Mouse (Mus musculus): Measurements from ENCODE around the gene Ttyh1. TPM values are rescaled to one million over a fixed set of nuclear protein-coding genes. Genes with fewer than 3 reads are reported as not detected.
A peak's percentile ranks its signal among the peaks of the same experiment; 100 is the strongest.

Ttyh1 gene
- polyA plus RNA-seq, 1 experiment, result 3.0 TPM

DNA sequence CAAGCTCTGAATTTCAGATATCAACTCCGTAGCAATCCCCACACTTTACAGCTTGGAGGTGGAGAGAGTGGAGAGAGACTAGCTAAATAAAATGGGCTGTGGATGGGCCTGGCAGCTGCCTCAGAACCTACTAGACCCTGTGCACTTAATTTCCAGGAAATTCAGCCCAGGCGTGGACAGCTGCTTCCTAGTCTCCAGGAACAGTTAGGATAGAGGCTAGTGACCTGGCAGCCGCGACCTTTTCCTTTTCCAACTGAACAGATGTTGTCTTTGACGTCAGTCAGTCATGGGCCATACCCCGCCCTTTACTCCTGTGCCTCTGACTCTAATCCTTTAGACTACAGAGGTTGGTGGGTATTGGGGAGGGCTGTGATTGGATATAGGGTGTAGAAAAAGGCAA, 9.7 kb downstream of the Ttyh1 start:
- 38% methylated on average over 6 of the region's 6 CpGs for WGBS

DNA sequence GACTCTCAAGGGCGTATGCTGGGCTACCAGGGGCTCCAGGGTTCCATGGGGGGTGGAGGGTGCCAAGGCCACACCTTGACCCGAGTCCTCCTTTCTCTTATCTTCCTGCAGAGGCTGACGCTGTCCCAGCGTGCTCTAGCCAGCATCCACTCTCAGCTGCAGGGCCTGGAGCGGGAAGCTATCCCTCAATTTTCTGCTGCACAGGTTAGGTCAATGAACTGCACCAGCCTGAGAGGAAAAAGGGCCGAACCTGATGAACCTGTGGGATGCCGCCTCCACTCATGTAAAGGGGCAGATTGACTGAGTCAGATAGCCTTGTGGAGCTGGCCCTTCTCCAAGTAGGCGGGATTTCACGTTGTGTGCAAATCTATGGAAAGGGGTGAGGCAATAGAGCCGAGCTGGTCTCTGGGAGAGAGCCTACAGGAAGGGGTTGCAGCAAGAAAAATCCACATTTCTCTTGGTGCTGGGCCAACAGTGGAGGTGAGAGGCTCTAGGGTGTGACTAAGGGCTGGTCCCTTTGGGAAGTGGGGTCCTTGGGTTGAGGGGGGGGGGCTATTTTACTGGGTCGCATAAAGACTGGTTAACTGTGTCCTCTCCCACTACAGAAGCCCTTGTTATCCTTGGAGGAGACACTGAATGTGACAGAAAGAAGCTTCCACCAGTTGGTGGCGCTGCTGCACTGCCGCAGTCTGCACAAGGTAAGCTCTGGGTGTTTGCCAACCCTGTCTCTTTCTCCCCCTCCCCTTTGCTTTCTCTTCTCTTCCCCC, 11.7 kb downstream of the Ttyh1 start:
- 31% methylated on average over 13 of the region's 13 CpGs for WGBS
- Histone ChIP-seq H3K4me1 (ENCODE audit: control insufficient read depth, insufficient read depth, low read length) (no peaks in the 10 kb centered on the region), H3K4me3 (replicated peaks; ENCODE audit: extremely low read depth, low read depth, low read length) (no peak overlapping the region)
- TF ChIP-seq POLR2A (IDR thresholded peaks at IDR 0.05; ENCODE audit: borderline replicate concordance, extremely low read depth, low read depth, low read length) (no peak), CTCF (IDR thresholded peaks at IDR 0.05; ENCODE audit: insufficient read depth, low read length) (peak; percentile 97)
- peak; percentile 77 for DNase-seq

More for the DNA sequence above, 9.7 kb downstream of the Ttyh1 start:
- H3K4me1 ChIP-seq (ENCODE audit: control insufficient read depth, insufficient read depth, low read length), result peaks cover 2% of the 10 kb centered on the region; the same call in 1 of the 2 replicates
- no peak for DNase-seq
- no peak overlapping the region for H3K4me3 ChIP-seq (replicated peaks; ENCODE audit: extremely low read depth, low read depth, low read length)
- TF ChIP-seq CTCF (IDR thresholded peaks at IDR 0.05; ENCODE audit: insufficient read depth, low read length), result no peak
- TF ChIP-seq POLR2A (IDR thresholded peaks at IDR 0.05; ENCODE audit: borderline replicate concordance, extremely low read depth, low read depth, low read length), result no peak

DNA sequence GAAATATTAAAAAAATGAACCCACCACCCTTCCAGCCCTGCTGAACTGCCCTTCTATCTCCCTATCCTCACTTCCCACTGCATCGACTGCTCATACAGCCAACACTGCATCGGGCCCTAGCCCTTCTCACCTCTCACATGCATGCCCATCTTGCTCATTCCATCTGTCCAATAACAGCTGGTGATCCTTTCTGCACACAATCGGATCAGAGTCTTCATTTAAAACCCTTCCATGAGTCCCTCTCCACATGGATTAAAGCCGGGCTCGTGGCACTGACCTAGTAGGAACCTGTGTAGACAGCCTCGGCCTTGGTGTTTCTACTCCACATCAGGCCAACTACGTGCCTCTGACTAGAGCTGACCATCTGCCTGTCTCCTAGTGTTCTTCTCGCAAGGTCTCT, 12.8 kb downstream of the Ttyh1 start:
- WGBS, result 87% methylated on average over 8 of the region's 8 CpGs
- no peak for DNase-seq
- Histone ChIP-seq H3K4me3 (replicated peaks; ENCODE audit: extremely low read depth, low read depth, low read length) (no peak overlapping the region), H3K4me1 (ENCODE audit: control insufficient read depth, insufficient read depth, low read length) (no peaks in the 10 kb centered on the region)
- TF ChIP-seq CTCF (IDR thresholded peaks at IDR 0.05; ENCODE audit: insufficient read depth, low read length), result no peak
- no peak for TF ChIP-seq POLR2A (IDR thresholded peaks at IDR 0.05; ENCODE audit: borderline replicate concordance, extremely low read depth, low read depth, low read length)

DNA sequence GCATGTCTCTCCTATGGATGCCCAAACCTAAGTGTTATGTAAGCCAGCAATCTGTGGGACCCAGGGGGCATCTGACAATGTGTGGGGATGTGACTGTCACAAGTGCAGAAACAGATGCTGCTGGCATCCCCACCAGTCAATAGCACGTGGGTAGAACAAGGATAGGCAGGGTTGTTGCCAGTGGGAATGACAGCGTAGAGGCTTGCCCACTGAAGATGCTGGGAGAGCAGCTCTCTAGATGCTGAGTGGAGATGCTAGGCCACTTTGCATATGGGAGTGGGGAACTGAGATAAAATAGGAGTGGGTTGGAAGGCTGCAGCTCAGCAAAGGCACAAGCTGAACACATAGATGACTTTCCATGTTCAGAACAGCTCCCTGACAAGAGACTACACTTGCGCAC, 13.4 kb downstream of the Ttyh1 start:
- DNase-seq, result no peak
- no peak overlapping the region for H3K4me3 ChIP-seq (replicated peaks; ENCODE audit: extremely low read depth, low read depth, low read length)
- WGBS, result 85% methylated on average over 3 of the region's 3 CpGs
- TF ChIP-seq POLR2A (IDR thresholded peaks at IDR 0.05; ENCODE audit: borderline replicate concordance, extremely low read depth, low read depth, low read length) (no peak), CTCF (IDR thresholded peaks at IDR 0.05; ENCODE audit: insufficient read depth, low read length) (no peak)
- H3K4me1 ChIP-seq (ENCODE audit: control insufficient read depth, insufficient read depth, low read length), result no peaks in the 10 kb centered on the region

DNA sequence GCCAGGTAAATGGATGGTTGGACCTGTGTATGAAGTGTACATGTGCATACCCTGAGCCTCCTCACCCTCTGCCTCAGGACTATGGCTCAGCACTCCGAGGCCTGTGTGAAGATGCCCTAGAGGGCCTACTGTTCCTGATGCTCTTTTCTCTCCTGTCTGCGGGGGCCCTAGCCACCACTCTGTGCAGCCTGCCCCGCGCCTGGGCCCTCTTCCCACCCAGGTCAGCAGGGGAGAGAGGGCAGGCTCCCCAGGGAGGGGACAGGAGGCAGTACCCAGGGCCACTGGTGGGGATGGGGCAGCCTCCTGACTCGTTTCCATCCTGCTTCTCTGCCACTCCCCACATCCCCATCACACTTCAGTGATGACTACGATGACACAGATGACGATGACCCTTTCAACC, 13.8 kb downstream of the Ttyh1 start:
- TF ChIP-seq CTCF (IDR thresholded peaks at IDR 0.05; ENCODE audit: insufficient read depth, low read length), result no peak
- TF ChIP-seq POLR2A (IDR thresholded peaks at IDR 0.05; ENCODE audit: borderline replicate concordance, extremely low read depth, low read depth, low read length), result no peak
- H3K4me1 ChIP-seq (ENCODE audit: control insufficient read depth, insufficient read depth, low read length), result peaks cover 2% of the 10 kb centered on the region; the same call in 1 of the 2 replicates
- WGBS, result 78% methylated on average over 7 of the region's 7 CpGs
- no peak overlapping the region for H3K4me3 ChIP-seq (replicated peaks; ENCODE audit: extremely low read depth, low read depth, low read length)
- DNase-seq, result no peak

DNA sequence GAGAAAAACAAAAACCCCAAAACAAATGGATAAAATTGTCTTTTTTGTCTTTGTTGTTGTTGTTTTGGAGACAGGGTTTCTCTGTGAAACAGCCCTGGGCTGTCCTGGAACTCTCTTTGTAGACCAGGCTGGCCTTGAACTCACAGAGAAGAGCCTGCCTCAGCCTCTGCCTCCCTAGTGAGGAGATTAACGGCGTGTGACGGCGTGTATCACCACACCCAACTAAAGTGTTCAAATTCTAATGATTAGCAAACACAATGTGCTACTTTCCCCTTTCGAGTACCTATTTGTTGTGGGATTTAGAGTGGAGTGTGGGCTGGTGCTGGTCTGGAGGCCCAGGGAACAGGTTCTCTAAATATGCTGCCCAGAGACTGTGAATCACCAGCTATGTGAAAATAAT, 15.7 kb downstream of the Ttyh1 start:
- Histone ChIP-seq H3K4me3 (replicated peaks; ENCODE audit: extremely low read depth, low read depth, low read length) (no peak overlapping the region), H3K4me1 (ENCODE audit: control insufficient read depth, insufficient read depth, low read length) (peaks cover 9% of the 10 kb centered on the region; the same call in 1 of the 2 replicates)
- 80% methylated on average over 5 of the region's 5 CpGs for WGBS
- DNase-seq, result no peak
- TF ChIP-seq POLR2A (IDR thresholded peaks at IDR 0.05; ENCODE audit: borderline replicate concordance, extremely low read depth, low read depth, low read length) (no peak), CTCF (IDR thresholded peaks at IDR 0.05; ENCODE audit: insufficient read depth, low read length) (no peak)

DNA sequence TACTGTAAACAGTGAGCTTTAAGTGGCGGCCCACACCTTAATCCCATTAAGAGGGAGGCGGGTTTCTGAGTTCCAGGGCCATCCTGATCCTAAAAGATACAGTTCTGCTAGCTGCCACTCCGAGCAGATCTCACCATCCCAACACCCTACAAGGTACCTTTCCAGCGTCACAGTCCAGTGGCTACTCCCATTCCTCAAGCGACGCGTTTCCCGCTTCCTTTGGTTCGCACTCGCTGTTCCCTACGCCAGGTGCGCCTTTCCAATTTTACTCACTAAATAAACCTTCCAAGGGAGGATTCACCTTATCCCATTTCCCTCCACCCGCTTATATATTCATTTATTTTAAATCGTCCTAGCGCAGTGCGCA, 17.2 kb downstream of the Ttyh1 start:
- WGBS, result under 1% methylated on average over 16 of the region's 16 CpGs
- Histone ChIP-seq H3K4me1 (ENCODE audit: control insufficient read depth, insufficient read depth, low read length) (peaks cover 9% of the 10 kb centered on the region; the same call in 1 of the 2 replicates), H3K4me3 (replicated peaks; ENCODE audit: extremely low read depth, low read depth, low read length) (peak overlapping the region; percentile 68)
- no peak for DNase-seq
- TF ChIP-seq POLR2A (IDR thresholded peaks at IDR 0.05; ENCODE audit: borderline replicate concordance, extremely low read depth, low read depth, low read length) (no peak), CTCF (IDR thresholded peaks at IDR 0.05; ENCODE audit: insufficient read depth, low read length) (no peak)

DNA sequence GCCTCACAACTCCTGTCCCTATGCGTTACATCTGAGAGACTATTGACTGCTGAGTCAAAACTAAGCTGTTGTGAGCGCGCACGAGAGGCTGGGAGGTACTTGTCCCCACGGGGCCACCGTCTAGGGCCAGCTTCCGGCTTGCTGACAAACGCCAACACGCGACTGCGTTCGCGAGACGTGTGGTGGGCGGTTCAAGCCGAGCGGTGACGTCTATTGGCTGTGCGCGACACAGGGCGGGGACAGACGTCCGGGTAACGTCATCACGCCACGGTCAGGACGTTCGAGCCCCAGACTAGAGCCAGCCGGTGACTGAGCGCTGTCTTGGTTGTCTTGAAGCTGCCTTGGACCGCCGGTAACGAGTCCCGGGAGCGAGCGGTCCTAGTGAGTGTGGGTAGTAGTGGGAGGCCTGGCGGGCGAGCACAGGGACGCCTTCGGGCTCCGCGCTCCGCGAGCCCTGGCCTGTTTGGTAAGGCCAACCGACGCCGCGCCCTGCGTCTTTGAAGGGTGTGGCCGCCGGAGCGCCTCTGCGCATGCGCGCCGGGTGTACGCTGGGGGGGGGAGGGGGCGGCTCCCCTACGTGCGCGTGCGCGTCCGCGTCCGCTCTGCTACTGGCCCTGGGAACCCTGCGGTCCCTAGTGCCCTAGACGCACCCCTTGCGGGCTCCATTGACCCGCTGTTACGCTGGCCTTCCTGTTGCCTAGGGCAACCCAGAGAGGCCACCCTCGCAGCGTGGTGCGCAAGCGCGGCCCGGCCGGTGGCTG, 17.7 kb downstream of the Ttyh1 start, which contains the start of gene Leng8:
Gene Leng8 (plus strand): TSS at position 269 of the 761 bp plus-strand sequence.
- WGBS, result under 1% methylated on average over 78 of the region's 78 CpGs
- Histone ChIP-seq H3K4me1 (ENCODE audit: control insufficient read depth, insufficient read depth, low read length) (peaks cover 9% of the 10 kb centered on the region; the same call in 1 of the 2 replicates), H3K4me3 (replicated peaks; ENCODE audit: extremely low read depth, low read depth, low read length) (peak within 1 kb of the TSS; percentile 86)
- TF ChIP-seq CTCF (IDR thresholded peaks at IDR 0.05; ENCODE audit: insufficient read depth, low read length) (no peak), POLR2A (IDR thresholded peaks at IDR 0.05; ENCODE audit: borderline replicate concordance, extremely low read depth, low read depth, low read length) (peak; percentile 94)
- DNase-seq, result peak; percentile 99

DNA sequence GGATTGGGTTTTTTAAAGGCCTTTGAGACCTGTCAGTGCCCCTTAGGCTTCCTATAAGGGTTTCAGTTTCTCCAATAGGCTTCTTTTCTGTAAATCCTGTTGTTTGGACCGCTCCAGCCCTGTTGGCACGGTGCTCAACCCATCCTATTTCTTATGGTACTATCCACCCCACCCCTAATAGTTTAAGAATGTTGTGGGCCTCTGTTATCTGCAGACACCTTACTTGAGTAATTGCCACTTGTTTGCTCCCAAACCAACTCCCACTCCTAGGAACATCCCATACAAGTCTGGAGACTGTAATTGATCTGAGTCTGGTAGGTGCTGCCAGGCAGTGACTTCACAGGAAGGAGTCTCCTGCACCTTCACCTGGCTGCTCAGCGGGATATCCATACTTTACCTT, 18.5 kb downstream of the Ttyh1 start:
- H3K4me3 ChIP-seq (replicated peaks; ENCODE audit: extremely low read depth, low read depth, low read length), result peak overlapping the region; percentile 86
- no peak for TF ChIP-seq POLR2A (IDR thresholded peaks at IDR 0.05; ENCODE audit: borderline replicate concordance, extremely low read depth, low read depth, low read length)
- no peak for TF ChIP-seq CTCF (IDR thresholded peaks at IDR 0.05; ENCODE audit: insufficient read depth, low read length)
- no peak for DNase-seq
- peaks cover 9% of the 10 kb centered on the region; the same call in 1 of the 2 replicates for H3K4me1 ChIP-seq (ENCODE audit: control insufficient read depth, insufficient read depth, low read length)
- WGBS, result 38% methylated on average over 3 of the region's 3 CpGs
